Mouse (Mus musculus) heart, postnatal 0 days (tissue): Measurements from ENCODE around the gene Cxcr2. TPM values are rescaled to one million over a fixed set of nuclear protein-coding genes. Genes with fewer than 3 reads are reported as not detected.

Experiments
- ATAC-seq: fragments of 200-750 bp; cut with Nextera tagmentation; 2 replicates; pipeline ENCODE4 v1.8.0; 2017; ENCODE audit warnings: low read depth, moderate number of reproducible peaks, moderate library complexity; ENCODE audit not compliant: insufficient read depth
- DNase-seq: peaks from one replicate; pipeline ENCODE4 v3.0.0-alpha.2; 2016; ENCODE audit warnings: low spot score
- H3K27ac ChIP-seq: fragments of 300-500 bp; sonication (generic); 2 replicates; pipeline ENCODE4 v1.5.1; 2014; ENCODE audit warnings: low read depth, mild to moderate bottlenecking
- H3K27me3 ChIP-seq: fragments of 300-500 bp; sonication (generic); 2 replicates; pipeline ENCODE4 v1.6.1; 2014; ENCODE audit warnings: low read length, mixed read lengths; ENCODE audit not compliant: control insufficient read depth, insufficient read depth
- H3K36me3 ChIP-seq: fragments of 300-500 bp; sonication (generic); replicated peaks from 2 replicates; pipeline ENCODE4 v1.6.1; 2014; ENCODE audit warnings: low read length, mixed read lengths; ENCODE audit not compliant: control insufficient read depth, insufficient read depth
- H3K4me1 ChIP-seq: fragments of 300-500 bp; sonication (generic); 2 replicates; pipeline ENCODE4 v1.6.1; 2014; ENCODE audit warnings: antibody characterized with exemption; ENCODE audit not compliant: control insufficient read depth, insufficient read depth
- H3K4me2 ChIP-seq: fragments of 300-500 bp; sonication (generic); 2 replicates; pipeline ENCODE4 v1.6.1; 2014; ENCODE audit warnings: low read depth, mild to moderate bottlenecking, low read length, moderate library complexity
- H3K4me3 ChIP-seq: fragments of 300-500 bp; sonication (generic); 2 replicates; pipeline ENCODE4 v1.5.1; 2014; ENCODE audit warnings: low read depth, low read length
- H3K9ac ChIP-seq: fragments of 300-500 bp; sonication (generic); replicated peaks from 2 replicates; pipeline ENCODE4 v1.6.1; 2014; ENCODE audit warnings: low read depth, low read length, mixed read lengths
- H3K9me3 ChIP-seq: fragments of 300-500 bp; sonication (generic); replicated peaks from 2 replicates; pipeline ENCODE4 v1.6.1; 2016; ENCODE audit warnings: low read length; ENCODE audit not compliant: control insufficient read depth
- CTCF ChIP-seq: IDR thresholded peaks from 2 replicates; pipeline ENCODE4 v1.5.1; 2016; ENCODE audit warnings: antibody characterized with exemption, control low read depth, low read depth
- EP300 ChIP-seq: IDR thresholded peaks from 2 replicates; pipeline ENCODE4 v1.6.1; 2016; ENCODE audit warnings: antibody characterized with exemption, low read depth
- WGBS: fragments of 180-500 bp; shearing (Covaris S2); extraction: QIAGEN DNeasy Blood & Tissue Kit; methylation state at CpG from one replicate; pipeline ENCODE4 v1.1.7; 2014; 5-methylcytosine and 5-hydroxymethylcytosine counted together
- polyA plus RNA-seq: library from polyadenylated mRNA; unstranded; fragments of >200 nt; fragmentation: Nextera tagmentation; extraction: Ambion mirVana; gene quantifications from 2 replicates; pipeline ENCODE4 v1.2.1, GENCODE M21; 2015
- total RNA-seq: library from RNA; depleted of rRNA; stranded (reverse); fragments of >200 nt; gene quantifications from 2 replicates; pipeline ENCODE4 v1.2.3, GENCODE M21; 2014; ENCODE audit warnings: low replicate concordance

The Cxcr2 gene
- total and polyA plus RNA-seq, 2 experiments from 2014 or later = 0.08 TPM; not detected in 1

GRCm38 (mm10) chr1:74121821-74122576, 31.8 kb upstream of the Cxcr2 start:
- Histone ChIP-seq H3K4me2 (0 out of 2 replicates have a peak overlapping the region, but pooled peaks have one; percentile 2), H3K9ac (no peak overlapping the region), H3K4me1 (peaks cover 55% of the 10 kb centered on the region), H3K27ac (peak overlapping the region; percentile 60), H3K27me3 (no peaks in the 10 kb centered on the region), H3K36me3 (no peaks in the 10 kb centered on the region), H3K4me3 (no peak overlapping the region), H3K9me3 (no peaks in the 10 kb centered on the region)
- no peak for TF ChIP-seq CTCF
- TF ChIP-seq EP300 = no peak
- DNase-seq = peak; percentile 62
- peak; percentile 37 for ATAC-seq
- 24% methylated on average over 9 of the region's 9 CpGs for WGBS

- Histone ChIP-seq H3K9ac (no peak overlapping the region), H3K4me2 (peak overlapping the region; percentile 95), H3K27ac (no peak overlapping the region)
These were observed 30.6 kb upstream of the Cxcr2 start for GRCm38 (mm10) chr1:74123215-74123614.

GRCm38 (mm10) chr1:74124021-74124981, 29.5 kb upstream of the Cxcr2 start, which contains the start of gene Tns1:
Gene Tns1, minus strand, starts transcription at chr1:74124449.
- ATAC-seq = peak; percentile 75

More at GRCm38 (mm10) chr1:74123215-74123614, 30.6 kb upstream of the Cxcr2 start:
- Histone ChIP-seq H3K4me1 (peaks cover 52% of the 10 kb centered on the region), H3K27me3 (no peaks in the 10 kb centered on the region), H3K36me3 (no peaks in the 10 kb centered on the region), H3K9me3 (no peaks in the 10 kb centered on the region), H3K4me3 (peak overlapping the region; percentile 66)
- 53% methylated on average over 8 of the region's 8 CpGs for WGBS
- DNase-seq (no peak), ATAC-seq (no peak)
- TF ChIP-seq EP300 (no peak), CTCF (no peak; the same call in 1 of the 2 replicates)

GRCm38 (mm10) chr1:74124991-74125552, 28.7 kb upstream of the Cxcr2 start, which contains the start of gene Rufy4:
Gene Rufy4, plus strand, starts transcription at chr1:74125541.
- H3K9ac ChIP-seq = peak within 1 kb of the TSS; percentile 63
- DNase-seq = peak; percentile 89
- peak; percentile 50 for ATAC-seq
- 0% methylated on average over 12 of the region's 12 CpGs for WGBS
- TF ChIP-seq EP300 (peak; percentile 59), CTCF (peak; percentile 80)
- H3K4me2 ChIP-seq = peak within 1 kb of the TSS; percentile 95
- peak within 1 kb of the TSS; percentile 66 for H3K4me3 ChIP-seq
- no peaks in the 10 kb centered on the region for H3K9me3 ChIP-seq
- no peaks in the 10 kb centered on the region for H3K27me3 ChIP-seq
- H3K27ac ChIP-seq = peak within 1 kb of the TSS; percentile 67
- H3K4me1 ChIP-seq = peaks cover 35% of the 10 kb centered on the region
- no peaks in the 10 kb centered on the region for H3K36me3 ChIP-seq

More at GRCm38 (mm10) chr1:74124021-74124981, 29.5 kb upstream of the Cxcr2 start, which contains the start of gene Tns1:
- 1% methylated on average over 77 of the region's 84 CpGs for WGBS
- Histone ChIP-seq H3K27ac (peak within 1 kb of the TSS; percentile 67), H3K4me2 (peak within 1 kb of the TSS; percentile 95), H3K36me3 (no peaks in the 10 kb centered on the region), H3K4me3 (peak within 1 kb of the TSS; percentile 66), H3K27me3 (no peaks in the 10 kb centered on the region), H3K9ac (peak within 1 kb of the TSS; percentile 63), H3K4me1 (peaks cover 41% of the 10 kb centered on the region), H3K9me3 (no peaks in the 10 kb centered on the region)
- DNase-seq = peak; percentile 55
- TF ChIP-seq CTCF (no peak), EP300 (no peak)
